Mouse (Mus musculus) layer of hippocampus, adult 2 months (tissue): ENCODE data around the gene Pcdh9. TPM values are rescaled to one million over a fixed set of nuclear protein-coding genes. Genes with fewer than 3 reads are reported as not detected.
A peak's percentile ranks its signal among the peaks of the same experiment; 100 is the strongest.

Experiments
- DNase-seq, 2 experiments: peaks; one replicate each; pipeline ENCODE4 v3.0.0; 2022; ENCODE audit warnings: low spot score in 2 of 2
- H3K27ac ChIP-seq: fragments of 200-600 bp; 2 replicates; pipeline ENCODE4 v1.8.1; 2022
- H3K4me3 ChIP-seq: fragments of 200-600 bp; 2 replicates; pipeline ENCODE4 v1.8.1; 2022; ENCODE audit warnings: mild to moderate bottlenecking
- CTCF ChIP-seq: fragments of 200-600 bp; conservative IDR thresholded peaks from 2 replicates; pipeline ENCODE4 v1.8.1; 2022; ENCODE audit warnings: antibody characterized with exemption, mild to moderate bottlenecking, moderate library complexity
- total RNA-seq, 2 experiments: library from RNA; stranded (reverse); gene quantifications; 2 replicates each; pipeline ENCODE4 v1.2.3; 2021

Pcdh9 gene
- total RNA-seq, 2 experiments from 2014 or later: 175 to 180 TPM

DNA sequence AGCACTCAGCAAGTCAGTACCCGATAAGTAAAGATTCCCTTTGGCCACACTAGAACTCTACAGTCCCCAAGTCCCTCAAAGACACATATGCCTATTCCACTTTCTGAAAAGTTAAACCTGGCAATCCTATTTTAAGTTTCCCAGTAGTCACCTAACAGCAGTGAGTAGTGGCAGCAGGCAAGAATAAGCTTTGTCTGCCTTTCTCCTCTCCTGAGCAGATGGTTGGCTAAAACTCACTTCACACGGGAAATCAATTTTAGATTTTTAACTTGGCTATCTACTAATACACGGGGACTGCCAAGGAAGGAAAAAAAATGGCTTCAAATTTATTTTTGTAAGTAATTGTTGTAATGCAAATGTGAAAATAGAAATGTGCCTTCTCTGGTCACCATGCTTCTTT is 763.5 kb downstream of the Pcdh9 start:
- DNase-seq: no peak
- no peak overlapping the region for H3K27ac ChIP-seq
- TF ChIP-seq CTCF: no peak
- H3K4me3 ChIP-seq: no peak overlapping the region

DNA sequence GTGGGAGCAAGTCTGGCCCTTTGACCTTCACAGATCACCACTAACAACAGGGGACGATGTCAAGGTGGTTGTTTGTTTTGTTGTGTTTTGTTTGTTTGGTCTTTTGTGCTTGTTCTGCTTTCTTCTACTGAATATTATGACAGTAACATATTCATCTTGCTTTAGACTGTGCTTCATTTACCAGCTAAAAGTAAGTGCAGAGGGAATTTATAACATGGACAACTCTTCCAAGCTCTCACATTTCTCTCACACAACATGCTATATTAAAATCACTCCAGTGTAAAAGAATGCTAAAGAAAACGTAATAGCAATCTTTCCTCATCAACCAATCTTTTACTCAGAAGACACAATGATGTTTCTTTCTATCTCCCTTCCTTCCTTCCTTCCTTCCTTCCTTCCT is 787.7 kb downstream of the Pcdh9 start:
- no peak overlapping the region for H3K27ac ChIP-seq
- TF ChIP-seq CTCF: no peak
- no peak overlapping the region for H3K4me3 ChIP-seq
- no peak for DNase-seq

DNA sequence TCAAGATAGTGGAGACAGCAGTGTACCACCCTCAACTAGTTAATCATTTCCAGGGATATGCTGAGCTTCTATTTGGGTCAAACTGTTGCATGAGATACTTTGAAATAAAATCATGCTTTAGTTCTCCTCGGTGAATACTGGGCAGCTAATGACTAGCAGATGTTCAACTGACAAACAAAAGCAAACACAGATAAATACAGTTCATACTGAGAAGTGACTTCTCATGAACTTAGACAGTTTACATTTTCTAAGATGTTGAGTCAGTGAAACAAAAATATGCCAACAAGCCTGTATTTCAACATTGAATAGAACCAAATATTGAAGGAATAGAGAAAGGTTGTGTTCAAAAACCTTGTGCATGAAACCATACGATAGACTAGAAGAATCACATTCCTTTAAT is 795.4 kb downstream of the Pcdh9 start:
- no peak overlapping the region for H3K4me3 ChIP-seq
- TF ChIP-seq CTCF: no peak
- no peak overlapping the region for H3K27ac ChIP-seq
- DNase-seq: no peak

DNA sequence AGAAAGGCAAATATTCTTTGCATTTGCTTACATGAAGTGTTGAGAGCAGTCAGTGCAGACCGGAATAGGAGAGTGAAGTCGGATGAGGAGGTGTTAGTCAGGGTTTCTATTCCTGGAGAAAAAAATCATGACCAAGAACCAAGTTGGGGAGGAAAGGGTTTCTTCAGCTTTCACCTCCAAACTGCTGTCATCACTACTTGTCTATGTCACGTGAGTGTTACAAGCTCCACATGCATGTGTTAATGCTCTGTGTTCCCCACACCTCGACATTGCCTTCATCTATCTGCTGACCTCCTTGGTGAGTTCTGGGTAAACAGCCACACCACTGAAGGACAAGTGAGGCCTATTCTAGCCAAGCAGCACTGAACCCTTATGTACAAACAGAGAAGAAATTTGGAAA is 797.7 kb downstream of the Pcdh9 start:
- Histone ChIP-seq H3K4me3 (no peak overlapping the region), H3K27ac (no peak overlapping the region)
- no peak for DNase-seq
- TF ChIP-seq CTCF: no peak

DNA sequence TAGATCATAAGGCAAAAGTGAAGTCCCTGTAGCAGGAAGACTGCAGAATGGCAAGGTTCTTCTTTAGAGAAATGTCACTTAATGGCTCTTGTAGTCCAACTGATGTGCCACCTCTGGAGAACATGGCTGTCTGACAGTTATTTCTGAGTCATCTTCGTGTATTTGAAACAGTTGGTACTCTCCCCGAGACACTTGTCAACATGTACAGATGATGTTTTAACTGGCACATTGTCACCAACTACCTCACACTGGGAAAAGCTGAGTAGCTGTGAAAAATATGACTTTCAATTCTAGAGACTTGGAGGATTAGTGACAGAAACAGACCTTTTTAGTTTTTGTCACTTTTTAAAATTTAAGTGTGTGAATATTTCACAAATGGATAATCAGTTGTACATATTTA is 804.8 kb downstream of the Pcdh9 start:
- TF ChIP-seq CTCF: no peak
- H3K27ac ChIP-seq: no peak overlapping the region
- peak in 1 of 2 experiments; percentile 24 for DNase-seq
- H3K4me3 ChIP-seq: no peak overlapping the region

DNA sequence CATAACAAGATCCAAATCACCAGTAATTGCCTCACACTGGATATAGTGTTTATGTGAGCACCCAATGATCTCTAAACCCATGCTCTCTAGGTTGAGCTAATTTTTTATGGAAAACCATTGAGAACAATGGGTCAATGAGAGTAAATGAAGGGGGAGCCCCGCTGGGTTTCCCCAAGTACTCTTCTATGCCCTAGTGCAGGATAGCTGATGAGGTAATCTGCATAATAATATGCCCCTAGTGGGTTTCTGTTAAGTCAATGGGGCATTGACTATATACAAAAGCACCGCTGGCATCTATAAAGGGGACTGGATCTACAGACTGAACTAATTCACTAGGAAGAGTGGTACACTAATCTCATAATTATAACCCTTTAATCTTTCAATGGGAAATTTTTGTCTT is 807.3 kb downstream of the Pcdh9 start:
- Histone ChIP-seq H3K4me3 (no peak overlapping the region), H3K27ac (no peak overlapping the region)
- no peak for DNase-seq
- no peak for TF ChIP-seq CTCF

DNA sequence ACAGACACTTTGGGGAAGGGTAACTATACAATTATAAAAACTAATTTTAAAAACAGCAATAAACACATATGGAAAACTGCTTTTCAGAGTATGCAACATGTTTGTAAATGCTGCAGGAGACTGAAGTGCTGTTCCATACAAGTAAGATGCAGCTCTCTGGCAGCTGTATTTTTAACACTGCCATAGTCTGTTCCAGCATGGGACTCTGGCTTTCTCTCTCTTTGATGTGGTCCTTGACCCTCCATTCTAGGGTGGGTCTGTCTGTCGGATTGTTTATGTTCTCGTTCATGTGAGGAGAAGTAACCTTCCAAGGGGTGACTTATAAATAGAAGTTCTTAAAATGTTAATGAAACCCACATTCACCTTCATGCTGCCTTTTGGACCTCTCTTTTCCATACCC is 809.6 kb downstream of the Pcdh9 start:
- no peak for TF ChIP-seq CTCF
- no peak overlapping the region for H3K4me3 ChIP-seq
- DNase-seq: no peak
- H3K27ac ChIP-seq: no peak overlapping the region

DNA sequence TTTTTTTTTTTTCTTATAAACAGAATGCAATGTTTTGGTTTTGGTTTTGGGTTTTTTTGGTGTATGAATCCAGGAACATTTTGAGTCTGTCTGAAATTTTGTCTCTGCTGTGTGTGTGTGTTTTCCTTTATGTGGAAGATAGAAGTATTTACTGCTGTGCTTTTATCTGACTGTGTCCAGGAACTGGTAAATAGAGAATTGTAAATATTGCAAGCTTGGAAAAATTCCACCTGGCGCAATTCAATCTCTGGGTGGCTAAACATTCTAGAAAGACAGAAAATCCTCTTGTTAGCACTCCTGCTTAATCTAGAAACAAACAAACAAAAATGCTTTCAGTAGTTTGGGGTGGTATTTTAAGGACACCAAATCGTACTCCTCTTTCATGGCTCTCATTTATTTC is 814.7 kb downstream of the Pcdh9 start:
- Histone ChIP-seq H3K27ac (no peak overlapping the region), H3K4me3 (no peak overlapping the region)
- no peak for DNase-seq
- no peak for TF ChIP-seq CTCF

DNA sequence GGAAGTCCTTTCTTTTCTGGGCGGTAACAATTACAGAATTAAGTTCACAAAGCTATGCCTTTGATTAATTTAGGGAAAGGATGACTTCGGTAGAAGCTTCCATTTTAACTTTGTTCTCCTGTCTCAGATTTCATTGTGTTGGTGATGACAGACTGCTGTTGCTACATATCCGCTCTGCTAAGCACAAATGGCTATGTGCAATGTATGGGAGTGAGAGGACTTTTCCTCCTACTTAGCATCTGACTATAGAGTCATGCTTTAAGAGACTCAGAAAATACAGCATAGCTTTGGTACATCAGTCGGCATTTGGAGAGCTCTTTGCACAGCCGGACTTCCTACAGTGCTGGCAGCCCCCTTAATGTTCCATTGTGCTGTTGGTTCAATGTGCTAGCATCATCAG is 818.1 kb downstream of the Pcdh9 start:
- DNase-seq: no peak
- H3K4me3 ChIP-seq: no peak overlapping the region
- no peak overlapping the region for H3K27ac ChIP-seq
- no peak for TF ChIP-seq CTCF

DNA sequence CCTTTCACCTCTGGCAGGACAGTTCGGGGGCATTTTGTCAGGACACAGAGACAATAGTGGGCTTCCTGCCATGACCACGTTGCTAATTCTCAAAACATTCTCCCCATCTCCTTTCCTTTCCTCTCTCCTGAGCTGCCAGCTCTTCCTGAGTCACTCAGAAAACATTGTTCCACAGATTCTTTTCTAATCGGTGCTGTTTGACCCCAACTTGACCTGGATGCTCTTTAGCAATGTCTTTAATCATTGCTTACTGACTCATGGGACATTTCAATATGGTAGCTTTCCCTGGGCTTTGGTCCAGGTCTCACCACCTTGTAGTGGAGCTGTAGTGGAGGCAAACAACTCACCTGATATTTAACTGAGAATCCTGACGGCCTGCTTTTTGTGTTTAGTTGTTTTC is 820.3 kb downstream of the Pcdh9 start:
- Histone ChIP-seq H3K4me3 (no peak overlapping the region), H3K27ac (no peak overlapping the region)
- no peak for DNase-seq
- no peak for TF ChIP-seq CTCF

DNA sequence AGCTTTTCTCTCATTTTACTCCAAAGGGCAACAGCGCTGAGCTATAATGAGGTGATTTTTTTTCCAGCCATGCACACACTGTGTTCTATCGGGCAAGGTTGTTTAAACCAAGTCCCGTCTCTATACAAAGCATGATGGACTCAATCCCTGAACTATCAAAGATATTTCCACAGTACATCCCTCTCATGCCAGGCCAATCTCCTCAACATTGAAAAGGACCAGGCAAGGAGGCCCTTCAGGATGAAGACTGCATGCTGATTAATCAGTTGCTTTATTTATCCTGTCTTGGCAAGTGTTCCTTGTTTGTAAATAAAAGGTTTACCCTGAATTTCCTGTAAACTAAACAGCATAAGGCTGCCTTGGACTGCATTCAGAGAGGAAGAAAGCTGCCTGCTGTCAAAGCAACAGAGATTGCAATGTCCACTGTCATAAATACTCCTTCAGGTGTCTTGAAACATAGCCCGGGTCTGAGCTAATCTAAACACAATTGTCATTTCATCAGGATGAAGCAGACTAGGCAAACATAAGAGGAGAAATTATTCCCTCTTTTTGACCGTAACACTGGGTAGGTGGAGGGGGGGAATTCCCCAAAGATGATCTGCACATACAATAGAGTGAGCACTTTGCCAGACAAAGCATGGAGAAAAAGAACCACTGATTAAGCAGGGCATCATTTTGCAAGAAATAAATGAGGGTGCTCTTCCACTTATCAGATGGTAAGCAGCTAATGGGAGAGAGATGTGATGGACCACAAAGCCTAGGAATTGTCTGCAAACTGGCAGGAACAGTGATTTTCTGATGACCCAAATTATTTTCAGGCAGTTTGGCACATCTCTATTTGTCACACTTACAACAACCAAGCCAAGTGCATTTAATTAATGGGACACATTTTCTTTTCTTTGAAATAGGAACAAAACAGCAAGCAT is 822.8 kb downstream of the Pcdh9 start:
- TF ChIP-seq CTCF: no peak
- no peak for DNase-seq
- no peak overlapping the region; the same call in 1 of the 2 replicates for H3K4me3 ChIP-seq
- H3K27ac ChIP-seq: peak overlapping the region; percentile 67

DNA sequence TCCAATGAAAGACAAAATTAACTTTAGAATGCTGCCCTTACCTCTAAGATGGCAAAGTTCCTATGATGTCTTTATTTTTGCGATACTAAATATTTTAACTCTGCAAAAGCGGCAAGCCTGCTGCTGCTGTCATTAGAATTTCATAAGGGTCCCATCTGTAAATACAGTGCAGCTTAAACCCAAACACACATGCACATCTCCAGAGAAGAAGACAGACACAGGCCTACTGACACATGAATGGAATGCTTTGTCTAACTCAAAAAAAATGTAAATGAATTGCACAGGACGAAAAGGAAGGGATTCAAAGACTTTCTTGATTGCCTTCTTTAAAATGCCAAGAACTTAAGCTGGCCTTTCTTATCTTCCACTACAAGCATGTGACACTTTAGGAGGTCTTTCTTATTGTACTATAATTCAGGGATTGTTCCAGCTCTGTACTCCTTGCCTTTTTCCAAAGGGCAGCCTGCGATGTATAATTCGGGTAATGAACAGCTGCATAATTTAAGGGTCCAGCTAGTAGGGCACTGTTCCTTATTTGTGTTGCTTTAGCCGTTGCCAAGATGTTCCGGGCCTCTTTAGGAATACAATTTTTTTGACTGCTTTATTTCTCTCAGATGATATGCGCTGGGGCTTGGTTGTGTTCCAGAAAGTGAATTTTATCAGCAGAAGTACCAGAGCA is 823.6 kb downstream of the Pcdh9 start:
- Histone ChIP-seq H3K4me3 (no peak overlapping the region; the same call in 1 of the 2 replicates), H3K27ac (peak overlapping the region; percentile 67)
- peak in 1 of 2 experiments; percentile 10 for DNase-seq
- no peak for TF ChIP-seq CTCF

DNA sequence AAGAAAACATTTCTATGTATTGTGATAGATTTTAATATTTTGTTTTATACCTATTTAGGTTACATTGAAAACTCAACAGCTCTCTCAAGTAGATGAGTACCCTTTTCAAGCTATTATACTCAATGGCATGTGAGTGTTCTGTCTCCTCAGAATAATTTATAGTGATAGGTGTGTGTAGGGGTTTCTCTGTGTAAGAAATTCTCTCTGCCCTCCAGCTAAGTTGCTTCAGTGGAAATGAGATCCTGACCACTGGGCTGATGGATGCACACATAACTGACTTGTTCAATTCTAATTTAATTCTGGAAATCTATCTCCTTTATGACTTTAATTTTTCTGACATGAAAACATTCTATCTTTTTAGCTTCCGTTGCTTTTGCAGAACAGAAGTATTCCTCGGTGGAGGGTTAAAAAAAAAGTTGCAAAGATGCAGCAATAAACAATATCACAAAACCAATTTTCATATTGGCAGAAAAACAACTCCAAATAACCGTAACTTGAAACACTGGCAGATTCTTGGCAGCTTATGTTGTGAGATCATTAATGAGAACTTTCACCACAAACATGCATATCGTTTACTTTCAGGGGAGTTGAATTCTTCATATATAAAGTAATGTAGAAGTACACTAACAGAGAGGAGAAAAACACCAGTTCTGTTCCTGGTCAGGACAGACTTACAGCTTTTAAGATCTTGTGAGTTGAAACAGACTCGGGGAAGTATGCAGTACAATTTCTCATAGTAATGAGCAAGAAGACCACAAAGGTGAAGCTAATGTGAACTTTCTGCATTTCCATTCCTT is 828.5 kb downstream of the Pcdh9 start:
- no peak for TF ChIP-seq CTCF
- no peak for DNase-seq
- H3K4me3 ChIP-seq: no peak overlapping the region
- no peak overlapping the region for H3K27ac ChIP-seq
